Mouse (Mus musculus): ENCODE results near the gene Samd15. TPM values are rescaled to one million over a fixed set of nuclear protein-coding genes. Genes with fewer than 3 reads are reported as not detected.

Samd15 gene
- polyA plus RNA-seq, 1 experiment from 2014 or later = 1.0 TPM

DNA sequence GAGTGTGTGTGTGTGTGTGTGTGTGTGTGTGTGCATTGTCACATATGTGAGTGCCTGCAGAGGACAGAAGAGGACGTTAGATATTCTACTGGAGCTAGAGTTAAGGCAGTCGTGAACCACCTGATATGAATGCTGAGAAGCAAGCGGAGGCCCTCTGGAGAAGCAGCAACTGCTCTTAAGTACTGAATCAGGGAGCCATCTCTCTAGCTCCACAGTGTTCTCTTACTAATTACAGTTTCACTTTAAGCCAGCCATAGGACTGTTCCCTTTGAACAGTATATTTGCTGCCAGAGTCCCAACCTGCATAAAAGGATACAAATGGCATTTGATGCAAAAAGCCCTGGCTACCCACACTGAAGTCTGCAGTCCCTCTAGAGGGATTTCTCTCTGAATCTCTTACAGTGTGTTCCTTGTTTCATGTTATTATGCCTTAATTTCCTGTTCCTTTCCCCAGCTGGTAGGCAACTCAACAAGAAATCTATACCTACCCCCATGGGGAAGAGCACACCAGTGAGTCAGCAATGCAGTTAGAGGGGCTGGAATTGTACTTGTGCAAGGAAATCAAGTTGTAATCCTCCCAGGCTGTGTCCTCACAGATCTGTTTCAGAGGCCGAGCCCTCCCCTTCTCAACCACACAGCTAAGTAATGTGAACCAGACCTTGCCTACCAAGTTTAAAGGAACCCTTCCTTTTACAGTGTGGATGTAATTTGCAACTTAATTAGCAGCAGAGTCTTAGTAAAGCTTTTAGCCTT, 24.2 kb upstream of the Samd15 start:
- H3K9me3 ChIP-seq (ENCODE audit: control insufficient read depth, low read length) = no peaks in the 10 kb centered on the region
- DNase-seq (ENCODE audit: low spot score) (no peak), ATAC-seq (ENCODE audit: low FRiP score, low TSS enrichment) (no peak)
- no peak overlapping the region for H3K9ac ChIP-seq (ENCODE audit: low read length)
- H3K4me3 ChIP-seq (ENCODE audit: low read depth, low read length) = no peak overlapping the region
- no peak overlapping the region for H3K27ac ChIP-seq (replicated peaks)
- no peak overlapping the region for H3K4me2 ChIP-seq (replicated peaks; ENCODE audit: low read depth)
- no peaks in the 10 kb centered on the region for H3K36me3 ChIP-seq (ENCODE audit: control insufficient read depth, insufficient read depth, low read length)
- WGBS = 73% methylated on average over 4 of the region's 4 CpGs
- no peaks in the 10 kb centered on the region for H3K27me3 ChIP-seq (ENCODE audit: control insufficient read depth, insufficient read depth, low read length)
- TF ChIP-seq CTCF (IDR thresholded peaks at IDR 0.05; ENCODE audit: low read depth) = no peak
- TF ChIP-seq EP300 (optimal IDR thresholded peaks at IDR 0.05) = no peak
- H3K4me1 ChIP-seq (replicated peaks; ENCODE audit: control insufficient read depth, insufficient read depth) = no peaks in the 10 kb centered on the region

DNA sequence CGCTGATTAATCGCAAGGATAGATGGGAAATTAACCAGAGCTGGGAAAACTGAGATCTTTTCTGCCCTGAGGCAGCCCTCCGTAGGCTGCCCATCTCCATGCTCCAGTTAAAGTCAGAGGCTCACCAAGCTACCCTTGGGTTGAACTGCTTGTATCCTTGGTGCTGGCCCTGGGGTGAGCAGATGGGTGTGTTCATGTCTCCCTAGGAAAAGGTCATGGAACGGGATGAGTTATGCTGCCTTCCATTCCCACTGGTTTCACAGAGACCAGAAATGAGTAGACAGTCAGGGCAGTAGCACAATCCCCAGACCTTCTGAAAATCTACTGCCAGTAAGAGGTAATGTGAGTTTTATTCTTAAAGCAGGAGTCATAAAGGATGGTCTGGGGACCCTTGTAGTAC, 21.9 kb upstream of the Samd15 start:
- Histone ChIP-seq H3K4me2 (replicated peaks; ENCODE audit: low read depth) (no peak overlapping the region), H3K9ac (ENCODE audit: low read length) (no peak overlapping the region), H3K36me3 (ENCODE audit: control insufficient read depth, insufficient read depth, low read length) (no peaks in the 10 kb centered on the region), H3K4me3 (ENCODE audit: low read depth, low read length) (no peak overlapping the region), H3K27ac (replicated peaks) (no peak overlapping the region), H3K4me1 (replicated peaks; ENCODE audit: control insufficient read depth, insufficient read depth) (no peaks in the 10 kb centered on the region), H3K27me3 (ENCODE audit: control insufficient read depth, insufficient read depth, low read length) (no peaks in the 10 kb centered on the region), H3K9me3 (ENCODE audit: control insufficient read depth, low read length) (no peaks in the 10 kb centered on the region)
- WGBS = 99% methylated on average over 4 of the region's 4 CpGs
- DNase-seq (ENCODE audit: low spot score) (no peak), ATAC-seq (ENCODE audit: low FRiP score, low TSS enrichment) (no peak)
- no peak for TF ChIP-seq EP300 (optimal IDR thresholded peaks at IDR 0.05)
- no peak for TF ChIP-seq CTCF (IDR thresholded peaks at IDR 0.05; ENCODE audit: low read depth)

DNA sequence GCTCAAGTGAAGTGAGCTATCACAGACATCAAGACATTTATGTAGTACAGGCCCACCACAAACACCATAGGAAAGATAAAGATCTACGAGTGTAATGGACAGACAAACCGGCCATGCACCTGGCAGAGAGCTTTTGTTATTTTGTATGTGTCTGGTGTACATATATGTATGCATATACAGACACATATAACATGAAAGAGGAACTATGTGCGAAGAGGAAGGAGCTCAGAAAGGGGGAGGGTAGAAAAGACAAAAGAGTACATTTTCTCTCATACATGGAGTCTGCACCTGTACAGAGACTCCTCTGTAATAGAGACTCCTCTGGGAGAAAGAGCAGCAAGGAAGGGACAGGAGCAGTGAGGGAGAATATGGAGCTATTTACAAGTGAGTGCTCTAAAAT, 6.5 kb upstream of the Samd15 start:
- Histone ChIP-seq H3K9me3 (ENCODE audit: control insufficient read depth, low read length) (no peaks in the 10 kb centered on the region), H3K27ac (replicated peaks) (no peak overlapping the region), H3K9ac (ENCODE audit: low read length) (no peak overlapping the region), H3K4me2 (replicated peaks; ENCODE audit: low read depth) (no peak overlapping the region), H3K4me1 (replicated peaks; ENCODE audit: control insufficient read depth, insufficient read depth) (no peaks in the 10 kb centered on the region), H3K36me3 (ENCODE audit: control insufficient read depth, insufficient read depth, low read length) (no peaks in the 10 kb centered on the region), H3K27me3 (ENCODE audit: control insufficient read depth, insufficient read depth, low read length) (no peaks in the 10 kb centered on the region), H3K4me3 (ENCODE audit: low read depth, low read length) (no peak overlapping the region)
- TF ChIP-seq CTCF (IDR thresholded peaks at IDR 0.05; ENCODE audit: low read depth) = no peak
- no peak for TF ChIP-seq EP300 (optimal IDR thresholded peaks at IDR 0.05)
- DNase-seq (ENCODE audit: low spot score) (no peak), ATAC-seq (ENCODE audit: low FRiP score, low TSS enrichment) (no peak)
- WGBS = 83% methylated on average over 3 of the region's 3 CpGs

DNA sequence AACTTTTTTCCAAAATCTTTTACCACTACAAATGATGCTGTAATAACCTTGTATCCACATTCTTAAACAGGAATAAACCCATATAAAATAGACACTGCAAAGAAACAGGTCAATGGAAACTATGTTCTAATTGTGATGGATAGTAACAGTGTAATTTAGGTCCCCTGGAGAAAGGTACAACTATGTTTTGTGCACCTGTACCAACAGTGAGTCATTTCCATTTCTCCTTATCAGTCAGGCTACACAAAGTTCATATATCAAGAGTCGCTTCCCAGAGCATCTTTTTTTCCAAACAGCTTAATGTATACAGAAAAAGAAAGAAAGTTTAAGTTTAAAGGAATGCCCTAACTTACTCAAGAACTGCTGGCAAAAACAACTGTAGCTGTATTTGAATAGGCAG, 4.5 kb upstream of the Samd15 start:
- Histone ChIP-seq H3K27ac (replicated peaks) (no peak overlapping the region), H3K9me3 (ENCODE audit: control insufficient read depth, low read length) (no peaks in the 10 kb centered on the region), H3K4me2 (replicated peaks; ENCODE audit: low read depth) (no peak overlapping the region), H3K27me3 (ENCODE audit: control insufficient read depth, insufficient read depth, low read length) (no peaks in the 10 kb centered on the region), H3K4me3 (ENCODE audit: low read depth, low read length) (no peak overlapping the region), H3K4me1 (replicated peaks; ENCODE audit: control insufficient read depth, insufficient read depth) (no peaks in the 10 kb centered on the region), H3K9ac (ENCODE audit: low read length) (no peak overlapping the region), H3K36me3 (ENCODE audit: control insufficient read depth, insufficient read depth, low read length) (no peaks in the 10 kb centered on the region)
- 35% methylated on average over 1 of the region's 1 CpGs for WGBS
- ATAC-seq (ENCODE audit: low FRiP score, low TSS enrichment) (no peak), DNase-seq (ENCODE audit: low spot score) (no peak)
- TF ChIP-seq CTCF (IDR thresholded peaks at IDR 0.05; ENCODE audit: low read depth) (no peak), EP300 (optimal IDR thresholded peaks at IDR 0.05) (no peak)

DNA sequence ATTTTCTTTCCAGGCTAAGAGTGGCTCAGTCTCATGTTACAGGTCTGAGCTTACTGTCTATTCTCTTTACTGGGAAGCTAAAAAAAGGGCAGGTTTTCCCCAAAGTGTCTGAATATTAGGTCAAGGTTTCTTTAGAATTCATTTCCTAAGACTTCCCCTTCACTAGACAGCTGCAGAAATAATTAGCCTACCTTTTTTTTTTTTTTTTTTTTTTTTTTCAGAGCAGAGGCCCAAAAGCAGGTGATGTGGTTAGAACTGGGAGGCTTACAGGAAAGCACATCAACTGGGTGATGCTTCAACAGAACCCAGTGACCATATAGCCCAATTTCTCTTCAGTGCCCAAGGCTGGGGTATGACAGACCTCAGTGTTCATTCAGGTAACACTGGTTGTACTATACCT, 3.2 kb upstream of the Samd15 start:
- Histone ChIP-seq H3K9me3 (ENCODE audit: control insufficient read depth, low read length) (no peaks in the 10 kb centered on the region), H3K36me3 (ENCODE audit: control insufficient read depth, insufficient read depth, low read length) (no peaks in the 10 kb centered on the region), H3K4me2 (replicated peaks; ENCODE audit: low read depth) (no peak overlapping the region), H3K27me3 (ENCODE audit: control insufficient read depth, insufficient read depth, low read length) (no peaks in the 10 kb centered on the region), H3K27ac (replicated peaks) (no peak overlapping the region), H3K9ac (ENCODE audit: low read length) (no peak overlapping the region), H3K4me3 (ENCODE audit: low read depth, low read length) (no peak overlapping the region), H3K4me1 (replicated peaks; ENCODE audit: control insufficient read depth, insufficient read depth) (no peaks in the 10 kb centered on the region)
- DNase-seq (ENCODE audit: low spot score) (no peak), ATAC-seq (ENCODE audit: low FRiP score, low TSS enrichment) (no peak)
- no peak for TF ChIP-seq CTCF (IDR thresholded peaks at IDR 0.05; ENCODE audit: low read depth)
- TF ChIP-seq EP300 (optimal IDR thresholded peaks at IDR 0.05) = no peak

DNA sequence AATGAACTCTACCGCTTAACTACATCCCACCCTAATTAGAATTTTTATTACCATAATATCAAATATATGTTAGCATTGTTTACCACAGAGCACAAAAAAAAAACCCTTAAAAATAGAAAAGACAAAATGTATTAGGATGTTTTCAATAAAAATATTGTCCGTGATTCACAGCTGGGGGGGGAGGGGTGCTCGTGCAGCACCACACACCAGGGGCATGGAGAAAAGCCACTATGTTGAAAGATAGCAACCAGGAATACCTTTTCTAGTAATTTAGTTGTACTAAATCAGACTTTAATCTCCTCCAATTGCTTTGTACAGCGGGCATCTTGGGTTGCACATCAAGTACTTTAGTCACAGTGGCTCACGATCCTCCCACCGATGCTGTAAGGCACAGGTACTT, 731 bp upstream of the Samd15 start:
- Histone ChIP-seq H3K4me3 (ENCODE audit: low read depth, low read length) (peak overlapping the region; percentile 90), H3K27ac (replicated peaks) (no peak overlapping the region), H3K27me3 (ENCODE audit: control insufficient read depth, insufficient read depth, low read length) (no peaks in the 10 kb centered on the region), H3K4me1 (replicated peaks; ENCODE audit: control insufficient read depth, insufficient read depth) (no peaks in the 10 kb centered on the region), H3K9me3 (ENCODE audit: control insufficient read depth, low read length) (no peaks in the 10 kb centered on the region), H3K4me2 (replicated peaks; ENCODE audit: low read depth) (peak overlapping the region; percentile 97), H3K36me3 (ENCODE audit: control insufficient read depth, insufficient read depth, low read length) (no peaks in the 10 kb centered on the region), H3K9ac (ENCODE audit: low read length) (no peak overlapping the region)
- DNase-seq (ENCODE audit: low spot score) (no peak), ATAC-seq (ENCODE audit: low FRiP score, low TSS enrichment) (no peak)
- TF ChIP-seq EP300 (optimal IDR thresholded peaks at IDR 0.05) = no peak
- TF ChIP-seq CTCF (IDR thresholded peaks at IDR 0.05; ENCODE audit: low read depth) = no peak
- WGBS = 60% methylated on average over 6 of the region's 6 CpGs

Measured in stomach, postnatal 0 days (tissue).